Mouse (Mus musculus): ENCODE data around the gene Stag3. TPM values are rescaled to one million over a fixed set of nuclear protein-coding genes. Genes with fewer than 3 reads are reported as not detected.

Stag3 gene
- 3.5 and 4.4 TPM in 2 replicates for polyA plus RNA-seq (2015; fragmentation: Nextera tagmentation; extraction: Ambion mirVana)

- 0 out of 2 replicates have a peak, but pooled peaks cover 2% of the 10 kb centered on the region for H3K27me3 ChIP-seq (ENCODE audit: control insufficient read depth, insufficient read depth, low read depth, low read length)
- peak; percentile 99 for ATAC-seq (ENCODE audit: low read depth)
- peaks cover 8% of the 10 kb centered on the region for H3K9me3 ChIP-seq (ENCODE audit: control insufficient read depth, low read length)
- H3K4me1 ChIP-seq (replicated peaks; ENCODE audit: control insufficient read depth, insufficient read depth, low read length): peaks cover 19% of the 10 kb centered on the region
- 0 out of 2 replicates have a peak within 1 kb of the TSS, but pooled peaks have one; percentile 13 for H3K27ac ChIP-seq (ENCODE audit: low read length)
- H3K4me3 ChIP-seq (ENCODE audit: low read length): peak within 1 kb of the TSS; percentile 75
- H3K36me3 ChIP-seq (ENCODE audit: control insufficient read depth, insufficient read depth, low read length): 0 out of 2 replicates have a peak, but pooled peaks cover 2% of the 10 kb centered on the region
- peak within 1 kb of the TSS; percentile 89 for H3K4me2 ChIP-seq (ENCODE audit: low read depth, low read length)
- peak within 1 kb of the TSS; percentile 75 for H3K9ac ChIP-seq (ENCODE audit: low read length)
- under 1% methylated on average over 56 of the region's 56 CpGs for WGBS
Measured at GRCm38 (mm10) chr5:138279585-138280424, at the start of gene Stag3, which contains the start of the genes Gm43720 and Gpc2. Gene Stag3 (plus strand): TSS chr5:138280240. Gene Gm43720 (minus strand): TSS chr5:138279958. Gene Gpc2 (minus strand): TSS chr5:138280005.

GRCm38 (mm10) chr5:138233778-138234177 is 46.3 kb upstream of the Stag3 start:
- no peak for ATAC-seq (ENCODE audit: low read depth)
- 74% methylated on average over 2 of the region's 2 CpGs for WGBS
- no peaks in the 10 kb centered on the region for H3K27me3 ChIP-seq (ENCODE audit: control insufficient read depth, insufficient read depth, low read depth, low read length)
- no peak overlapping the region for H3K4me3 ChIP-seq (ENCODE audit: low read length)
- no peak overlapping the region for H3K4me2 ChIP-seq (ENCODE audit: low read depth, low read length)
- no peaks in the 10 kb centered on the region for H3K9me3 ChIP-seq (ENCODE audit: control insufficient read depth, low read length)
- no peak overlapping the region for H3K27ac ChIP-seq (ENCODE audit: low read length)
- no peaks in the 10 kb centered on the region for H3K4me1 ChIP-seq (replicated peaks; ENCODE audit: control insufficient read depth, insufficient read depth, low read length)
- no peaks in the 10 kb centered on the region for H3K36me3 ChIP-seq (ENCODE audit: control insufficient read depth, insufficient read depth, low read length)
- no peak overlapping the region for H3K9ac ChIP-seq (ENCODE audit: low read length)

GRCm38 (mm10) chr5:138234224-138234623 is 45.8 kb upstream of the Stag3 start:
- H3K27ac ChIP-seq (ENCODE audit: low read length): no peak overlapping the region
- ATAC-seq (ENCODE audit: low read depth): no peak
- H3K4me3 ChIP-seq (ENCODE audit: low read length): no peak overlapping the region

GRCm38 (mm10) chr5:138241511-138241910 is 38.5 kb upstream of the Stag3 start:
- Histone ChIP-seq H3K36me3 (ENCODE audit: control insufficient read depth, insufficient read depth, low read length) (no peaks in the 10 kb centered on the region), H3K4me3 (ENCODE audit: low read length) (no peak overlapping the region), H3K27me3 (ENCODE audit: control insufficient read depth, insufficient read depth, low read depth, low read length) (no peaks in the 10 kb centered on the region), H3K4me2 (ENCODE audit: low read depth, low read length) (no peak overlapping the region), H3K27ac (ENCODE audit: low read length) (no peak overlapping the region), H3K4me1 (replicated peaks; ENCODE audit: control insufficient read depth, insufficient read depth, low read length) (no peaks in the 10 kb centered on the region), H3K9me3 (ENCODE audit: control insufficient read depth, low read length) (no peaks in the 10 kb centered on the region), H3K9ac (ENCODE audit: low read length) (no peak overlapping the region)
- ATAC-seq (ENCODE audit: low read depth): no peak
- 7% methylated on average over 2 of the region's 2 CpGs for WGBS

More at GRCm38 (mm10) chr5:138234224-138234623, 45.8 kb upstream of the Stag3 start:
- Histone ChIP-seq H3K4me1 (replicated peaks; ENCODE audit: control insufficient read depth, insufficient read depth, low read length) (no peaks in the 10 kb centered on the region), H3K4me2 (ENCODE audit: low read depth, low read length) (no peak overlapping the region), H3K36me3 (ENCODE audit: control insufficient read depth, insufficient read depth, low read length) (no peaks in the 10 kb centered on the region), H3K27me3 (ENCODE audit: control insufficient read depth, insufficient read depth, low read depth, low read length) (no peaks in the 10 kb centered on the region), H3K9me3 (ENCODE audit: control insufficient read depth, low read length) (no peaks in the 10 kb centered on the region), H3K9ac (ENCODE audit: low read length) (no peak overlapping the region)

- Histone ChIP-seq H3K4me2 (ENCODE audit: low read depth, low read length) (no peak overlapping the region), H3K27me3 (ENCODE audit: control insufficient read depth, insufficient read depth, low read depth, low read length) (no peaks in the 10 kb centered on the region), H3K27ac (ENCODE audit: low read length) (no peak overlapping the region), H3K36me3 (ENCODE audit: control insufficient read depth, insufficient read depth, low read length) (no peaks in the 10 kb centered on the region), H3K4me1 (replicated peaks; ENCODE audit: control insufficient read depth, insufficient read depth, low read length) (peaks cover 2% of the 10 kb centered on the region), H3K9me3 (ENCODE audit: control insufficient read depth, low read length) (no peaks in the 10 kb centered on the region), H3K9ac (ENCODE audit: low read length) (no peak overlapping the region), H3K4me3 (ENCODE audit: low read length) (no peak overlapping the region)
- WGBS: 80% methylated on average over 12 of the region's 12 CpGs
- ATAC-seq (ENCODE audit: low read depth): no peak
Measured at GRCm38 (mm10) chr5:138251144-138251543, 28.9 kb upstream of the Stag3 start.

GRCm38 (mm10) chr5:138253061-138253460 is 27.0 kb upstream of the Stag3 start:
- Histone ChIP-seq H3K27me3 (ENCODE audit: control insufficient read depth, insufficient read depth, low read depth, low read length) (no peaks in the 10 kb centered on the region), H3K9me3 (ENCODE audit: control insufficient read depth, low read length) (no peaks in the 10 kb centered on the region), H3K4me3 (ENCODE audit: low read length) (no peak overlapping the region), H3K4me2 (ENCODE audit: low read depth, low read length) (no peak overlapping the region), H3K36me3 (ENCODE audit: control insufficient read depth, insufficient read depth, low read length) (no peaks in the 10 kb centered on the region), H3K4me1 (replicated peaks; ENCODE audit: control insufficient read depth, insufficient read depth, low read length) (peaks cover 6% of the 10 kb centered on the region), H3K27ac (ENCODE audit: low read length) (no peak overlapping the region), H3K9ac (ENCODE audit: low read length) (no peak overlapping the region)
- WGBS: 86% methylated on average over 3 of the region's 3 CpGs
- ATAC-seq (ENCODE audit: low read depth): no peak

GRCm38 (mm10) chr5:138255353-138256093 is 24.5 kb upstream of the Stag3 start, which contains the start of gene Lamtor4:
Gene Lamtor4 (plus strand): TSS chr5:138255482.
- Histone ChIP-seq H3K4me2 (ENCODE audit: low read depth, low read length) (peak within 1 kb of the TSS; percentile 82), H3K9ac (ENCODE audit: low read length) (peak within 1 kb of the TSS; percentile 84), H3K4me1 (replicated peaks; ENCODE audit: control insufficient read depth, insufficient read depth, low read length) (peaks cover 6% of the 10 kb centered on the region), H3K9me3 (ENCODE audit: control insufficient read depth, low read length) (no peaks in the 10 kb centered on the region), H3K36me3 (ENCODE audit: control insufficient read depth, insufficient read depth, low read length) (peaks cover 11% of the 10 kb centered on the region), H3K27ac (ENCODE audit: low read length) (peak within 1 kb of the TSS; percentile 76), H3K4me3 (ENCODE audit: low read length) (peak within 1 kb of the TSS; percentile 91), H3K27me3 (ENCODE audit: control insufficient read depth, insufficient read depth, low read depth, low read length) (no peaks in the 10 kb centered on the region)
- peak; percentile 99 for ATAC-seq (ENCODE audit: low read depth)
- WGBS: under 1% methylated on average over 38 of the region's 38 CpGs

GRCm38 (mm10) chr5:138256094-138256467 is 24.0 kb upstream of the Stag3 start:
- no peaks in the 10 kb centered on the region for H3K9me3 ChIP-seq (ENCODE audit: control insufficient read depth, low read length)
- ATAC-seq (ENCODE audit: low read depth): no peak
- 11% methylated on average over 7 of the region's 7 CpGs for WGBS

More at GRCm38 (mm10) chr5:138256094-138256467, 24.0 kb upstream of the Stag3 start:
- Histone ChIP-seq H3K4me3 (ENCODE audit: low read length) (peak overlapping the region; percentile 91), H3K9ac (ENCODE audit: low read length) (peak overlapping the region; percentile 84), H3K4me1 (replicated peaks; ENCODE audit: control insufficient read depth, insufficient read depth, low read length) (peaks cover 6% of the 10 kb centered on the region), H3K27ac (ENCODE audit: low read length) (peak overlapping the region; percentile 76), H3K4me2 (ENCODE audit: low read depth, low read length) (peak overlapping the region; percentile 82), H3K36me3 (ENCODE audit: control insufficient read depth, insufficient read depth, low read length) (peaks cover 15% of the 10 kb centered on the region), H3K27me3 (ENCODE audit: control insufficient read depth, insufficient read depth, low read depth, low read length) (no peaks in the 10 kb centered on the region)

All from lung, embryonic 16.5 days (tissue).